Mouse (Mus musculus): ENCODE measurements at regions not wholly inside any gene's neighbourhood (a gene's known extent, or its start where the extent isn't known, plus 50 kb on each side); places are given as distances from the start of the nearest gene placed in this dataset.

DNA sequence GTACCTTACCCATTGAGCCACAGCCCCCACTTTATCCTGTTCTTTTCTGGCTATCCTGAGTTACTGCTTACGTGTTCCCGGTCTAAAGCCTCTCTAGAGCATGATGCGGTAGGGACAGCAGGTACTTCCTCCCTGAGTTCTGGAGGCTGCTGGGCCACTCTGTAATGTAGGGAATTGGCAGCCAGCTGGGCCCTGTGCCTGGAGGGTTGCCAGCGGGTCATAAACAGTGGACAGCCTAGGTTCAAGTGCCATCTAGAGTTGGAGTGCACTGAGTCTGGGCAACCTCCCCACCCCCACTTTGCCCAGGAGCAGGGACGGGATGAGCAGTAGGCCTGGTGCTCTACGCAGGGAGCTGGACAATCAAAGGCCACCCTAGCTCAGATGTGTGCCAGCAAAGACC, 81.5 kb upstream of the Podxl start:
- DNase-seq, result peak; percentile 13 to 18

DNA sequence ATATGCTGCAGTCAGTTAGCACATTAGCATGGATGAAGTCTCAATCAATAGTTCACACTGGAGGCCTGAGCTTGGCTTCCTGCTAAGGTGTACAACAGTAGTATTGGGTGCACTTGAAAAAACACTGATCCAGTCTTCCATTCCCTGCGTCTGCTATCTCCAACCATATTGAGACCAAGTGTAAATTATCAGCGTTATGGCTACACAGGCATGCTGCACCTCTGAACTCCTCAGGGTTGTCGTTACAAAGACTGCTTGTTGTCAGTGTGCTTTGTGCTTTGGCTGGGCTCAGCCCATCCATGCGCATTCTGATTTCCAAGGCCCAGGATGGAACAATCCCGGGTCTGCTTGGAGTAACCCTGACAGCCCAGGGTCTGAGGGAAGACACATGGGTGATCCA, 80.7 kb upstream of the Podxl start:
- no peak for DNase-seq

DNA sequence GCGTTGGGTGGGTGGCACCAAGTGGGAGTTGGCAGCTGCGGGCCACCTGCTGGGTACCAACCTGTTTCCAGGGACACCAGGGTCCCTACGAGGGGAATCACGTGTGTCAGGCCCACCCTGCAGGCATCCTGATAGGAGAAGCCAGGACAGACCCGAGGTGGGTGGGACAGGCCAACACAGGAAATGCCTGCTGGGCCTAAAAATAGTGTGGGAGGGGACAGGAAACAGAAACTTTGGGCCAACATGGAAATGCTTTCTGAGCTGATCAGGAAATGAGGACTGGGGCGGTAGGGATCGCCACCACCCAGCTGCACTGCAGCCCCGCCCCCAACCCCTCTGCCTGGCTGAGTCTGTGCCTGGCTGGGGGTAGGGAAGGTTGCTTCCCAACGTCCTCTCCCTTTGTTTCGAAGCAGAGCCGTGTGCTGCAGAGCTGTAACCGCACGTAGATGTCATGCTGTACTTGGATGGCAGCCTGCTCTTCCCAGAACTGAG, 78.7 kb upstream of the Podxl start:
- DNase-seq, result peak; percentile 13 to 30

DNA sequence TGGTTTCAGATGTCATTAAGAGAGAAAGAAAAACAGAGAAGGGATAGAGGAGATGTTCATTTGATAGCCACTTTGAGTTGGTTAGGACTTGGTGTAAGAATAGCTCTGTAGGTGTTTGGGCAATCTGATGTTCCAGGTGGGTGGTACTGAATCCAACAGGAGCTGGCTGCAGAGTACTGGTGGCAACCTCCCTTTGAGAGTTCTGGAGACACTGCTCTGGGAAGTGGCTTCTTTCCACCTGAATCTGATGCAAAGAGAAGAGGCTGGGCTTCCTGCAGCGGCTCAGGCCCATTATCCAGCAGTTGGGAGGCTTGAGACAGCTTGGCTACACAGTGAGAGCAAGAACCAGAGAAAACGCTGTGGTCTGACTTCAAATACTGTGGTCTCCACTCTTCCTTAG, 77.0 kb upstream of the Podxl start:
- no peak for DNase-seq

DNA sequence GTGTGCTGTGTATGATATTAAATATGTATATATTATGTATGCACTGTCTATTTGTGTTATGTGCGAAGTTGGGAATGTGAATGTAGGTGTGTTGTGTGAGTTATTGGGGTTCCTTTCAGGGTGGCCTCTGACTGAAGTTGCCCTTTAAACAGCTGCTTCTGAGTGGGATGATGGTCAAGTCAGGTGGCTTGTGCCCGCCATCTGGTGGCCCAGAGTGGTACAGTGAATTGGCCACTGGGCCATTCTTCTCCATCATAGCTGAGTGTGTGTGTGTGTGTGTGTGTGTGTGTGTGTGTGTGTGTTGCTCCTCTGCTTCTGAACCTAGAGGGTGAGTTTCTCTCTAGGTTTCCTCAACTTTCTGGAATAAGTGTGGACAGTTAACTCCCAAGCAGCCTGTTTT, 75.7 kb upstream of the Podxl start:
- peak; percentile 72 to 81 for DNase-seq

DNA sequence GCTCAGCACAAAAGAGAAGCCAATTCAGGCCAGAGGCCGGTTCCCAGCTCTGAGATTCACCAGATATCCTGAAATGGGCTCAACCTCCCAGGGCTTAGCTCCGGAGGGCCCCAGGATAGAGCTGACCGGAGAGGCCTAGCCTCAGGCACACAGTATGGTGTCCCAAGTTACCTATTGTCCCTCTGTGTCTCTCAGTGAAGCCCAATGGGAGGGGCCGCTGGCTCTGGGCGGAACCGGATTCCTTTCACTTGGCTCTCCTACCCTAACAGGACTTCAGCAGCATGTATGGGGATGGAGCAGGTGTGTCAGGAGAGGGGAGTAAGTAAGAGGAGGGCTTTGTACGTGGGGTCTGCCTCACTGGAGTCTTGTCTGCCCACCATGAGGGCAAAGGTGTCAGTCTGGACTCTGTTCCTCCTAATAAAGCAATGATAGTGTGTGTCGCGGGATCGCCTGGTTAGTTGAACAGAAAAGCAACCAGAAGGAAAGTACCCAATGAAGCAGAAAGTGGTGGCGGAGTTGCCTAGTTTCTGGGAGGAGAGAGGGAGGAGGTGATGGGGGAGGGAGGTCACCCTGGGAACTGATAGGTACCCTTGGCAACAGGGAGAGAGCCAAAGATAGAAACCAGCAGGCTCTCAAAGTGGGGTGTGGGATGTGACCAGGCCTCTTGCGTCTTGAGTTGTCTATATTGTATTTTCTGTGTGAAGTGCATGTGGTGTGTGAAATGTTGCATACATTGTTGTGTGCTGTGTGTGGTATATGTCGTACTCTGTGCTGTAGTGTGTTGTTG, 74.8 kb upstream of the Podxl start:
- DNase-seq, result no peak

DNA sequence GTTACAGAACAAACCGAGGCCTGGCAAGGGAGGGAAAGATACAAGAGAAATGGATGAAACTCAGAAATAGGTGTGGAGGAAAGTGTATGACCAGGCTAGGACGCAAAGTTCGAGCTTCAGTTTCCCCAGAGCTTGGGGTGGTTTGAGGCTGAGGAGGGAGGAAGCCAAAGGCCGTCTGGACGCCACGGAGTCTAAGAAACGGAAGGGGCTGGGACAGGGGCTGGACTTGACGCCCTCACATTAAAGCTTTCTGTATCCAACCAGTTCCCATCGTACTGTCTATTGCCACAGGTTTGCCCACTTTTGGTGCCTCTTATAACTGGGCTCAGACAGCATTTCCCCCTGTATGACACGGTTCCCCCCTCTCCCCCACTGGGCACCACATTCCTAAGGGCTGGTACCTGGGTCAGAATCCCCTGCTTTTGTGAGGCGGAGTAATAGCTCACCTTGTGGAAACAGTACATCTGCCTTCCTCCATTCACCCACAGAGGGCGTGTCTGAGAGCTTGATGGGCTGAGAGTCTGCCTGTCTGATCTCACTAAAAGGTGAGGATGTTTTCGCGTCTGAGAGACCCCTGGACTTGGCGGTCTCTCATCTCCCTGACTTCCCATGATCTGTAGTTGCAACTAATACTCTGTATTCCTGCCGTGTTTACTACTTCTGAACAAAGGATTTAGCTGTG, 73.7 kb upstream of the Podxl start:
- no peak for DNase-seq

DNA sequence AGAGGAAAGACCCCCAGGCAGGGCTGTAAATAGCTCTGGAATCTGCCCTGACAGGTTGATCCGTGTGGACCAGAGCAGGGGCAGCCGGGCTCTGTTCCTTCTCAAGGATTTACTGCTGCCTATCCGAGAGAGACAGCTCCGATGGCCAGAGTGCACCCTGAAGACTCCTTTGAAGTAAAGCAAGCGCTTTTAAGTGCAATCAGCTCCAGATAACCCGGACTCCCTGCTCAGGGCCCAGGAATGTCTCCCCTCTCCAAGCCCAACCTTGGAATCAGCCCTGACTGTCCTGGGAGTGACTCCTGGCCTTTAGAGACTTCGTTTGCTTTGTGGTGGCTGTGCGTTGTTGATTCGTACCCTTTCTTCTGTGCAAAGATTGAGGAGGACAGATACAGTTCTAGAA, 73.2 kb upstream of the Podxl start:
- no peak for DNase-seq

DNA sequence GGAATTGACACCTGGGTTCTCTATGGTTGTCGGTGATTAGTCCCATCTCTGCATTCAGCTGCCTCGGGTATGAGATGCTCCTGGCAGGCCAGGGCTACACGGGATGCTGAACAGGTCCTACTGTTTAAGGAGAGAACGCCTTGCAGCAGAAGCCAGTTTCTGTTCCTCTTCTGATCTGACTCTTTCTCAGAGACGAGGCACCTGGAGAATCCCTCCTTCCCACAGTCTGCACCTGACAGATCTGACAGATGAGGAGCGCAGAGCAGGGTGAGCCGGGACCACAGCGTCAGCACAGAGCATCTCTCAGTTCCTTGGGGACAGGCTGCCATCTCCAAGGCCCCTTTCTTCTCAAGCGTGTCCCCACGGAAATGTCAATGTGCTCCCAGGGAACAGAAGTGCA, 68.7 kb upstream of the Podxl start:
- DNase-seq, result no peak

DNA sequence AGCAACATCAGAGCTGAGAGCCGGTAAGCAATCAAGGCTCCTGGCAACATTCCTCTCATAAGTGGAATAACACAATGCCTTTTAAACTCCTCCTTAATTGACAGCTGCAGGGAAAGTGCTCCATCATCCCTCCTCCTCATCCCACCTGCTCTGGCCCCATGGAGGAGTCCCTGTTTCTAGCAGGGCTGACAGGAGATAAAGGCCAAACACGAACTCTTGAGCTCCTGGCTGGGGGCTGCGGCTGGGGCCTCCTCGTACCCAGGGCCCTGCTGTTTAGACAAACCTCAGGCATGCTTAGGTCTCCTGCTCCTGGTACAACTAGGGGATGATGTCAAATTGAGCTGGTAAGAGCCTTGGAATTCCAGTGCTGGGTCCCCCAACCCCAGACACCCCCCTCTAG, 66.2 kb upstream of the Podxl start:
- DNase-seq, result no peak

DNA sequence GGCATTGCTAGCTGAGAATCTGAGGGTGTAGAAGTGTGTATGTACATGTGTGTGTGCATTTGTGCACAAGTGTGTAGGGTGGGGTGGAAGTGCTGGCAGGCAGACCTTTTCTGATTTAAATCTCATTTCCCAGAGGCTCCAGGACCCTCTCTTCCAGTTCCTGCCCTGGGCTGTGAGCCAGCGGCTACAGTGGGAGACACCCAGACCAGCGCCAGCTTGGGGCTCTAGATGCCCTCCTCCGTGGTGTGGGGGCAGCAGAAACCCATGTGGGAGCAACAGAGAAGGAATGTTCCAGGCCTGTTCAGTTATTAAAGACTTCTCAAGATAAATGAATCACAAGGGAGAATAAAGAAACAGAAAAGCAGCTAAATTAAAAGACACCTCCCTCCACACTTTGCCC, 64.1 kb upstream of the Podxl start:
- DNase-seq, result no peak

DNA sequence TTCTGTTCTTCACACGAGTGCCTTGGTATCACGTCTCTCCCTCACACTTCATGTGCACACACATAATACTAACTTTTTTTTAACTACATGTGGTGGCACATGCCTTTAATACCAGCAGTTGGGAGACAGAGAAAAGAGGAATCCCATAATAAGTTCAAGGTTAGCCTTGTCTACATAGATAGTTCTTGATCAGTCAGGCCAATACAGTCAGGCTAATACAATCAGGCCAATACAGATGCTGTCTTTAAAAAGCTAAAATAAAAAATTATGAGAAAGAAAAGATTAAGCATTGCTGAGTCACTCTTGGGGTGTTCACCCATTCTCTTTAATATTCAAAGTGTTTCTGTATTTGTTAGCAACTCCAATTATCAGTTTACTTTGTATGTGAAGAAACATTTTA, 61.3 kb upstream of the Podxl start:
- DNase-seq, result no peak

DNA sequence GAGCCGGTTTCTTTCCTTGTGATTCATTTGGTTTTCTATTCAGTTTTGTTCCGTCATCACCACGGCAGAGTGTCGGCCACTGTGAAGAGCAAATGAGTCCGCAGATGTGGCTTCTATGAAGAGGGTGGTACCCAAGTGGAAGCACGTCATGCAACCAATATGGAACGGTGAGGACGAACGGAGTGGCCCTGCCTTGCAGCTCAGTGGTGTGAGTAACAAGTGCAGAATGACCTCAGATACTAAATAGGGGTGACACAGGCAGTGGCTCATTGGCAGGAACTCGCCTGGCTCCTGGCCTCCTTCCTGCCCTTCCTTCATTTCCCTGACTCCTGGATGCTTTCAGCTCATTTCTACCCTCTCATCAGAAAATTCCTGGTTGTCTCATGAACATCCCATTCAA, 60.6 kb upstream of the Podxl start:
- no peak for DNase-seq

DNA sequence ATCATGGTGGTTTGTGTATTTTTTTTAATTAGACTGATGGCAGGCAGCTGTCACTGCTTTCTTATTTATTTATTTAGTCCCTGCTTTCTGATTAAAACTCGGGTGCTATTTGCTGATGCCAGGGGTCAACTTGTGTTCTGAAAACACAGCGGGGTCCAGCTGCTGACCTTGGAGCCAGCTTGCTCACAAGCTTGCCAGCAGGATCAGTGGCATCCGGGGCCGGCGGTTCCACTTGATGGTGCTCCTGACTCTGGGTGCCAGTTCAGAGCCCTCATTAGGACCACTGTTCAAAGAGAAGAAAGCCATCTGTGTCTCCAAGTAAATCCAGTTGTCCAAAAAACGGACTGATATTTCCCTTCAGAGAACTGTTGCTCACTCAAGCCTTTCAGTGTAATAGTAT, 57.2 kb upstream of the Podxl start:
- DNase-seq, result no peak

DNA sequence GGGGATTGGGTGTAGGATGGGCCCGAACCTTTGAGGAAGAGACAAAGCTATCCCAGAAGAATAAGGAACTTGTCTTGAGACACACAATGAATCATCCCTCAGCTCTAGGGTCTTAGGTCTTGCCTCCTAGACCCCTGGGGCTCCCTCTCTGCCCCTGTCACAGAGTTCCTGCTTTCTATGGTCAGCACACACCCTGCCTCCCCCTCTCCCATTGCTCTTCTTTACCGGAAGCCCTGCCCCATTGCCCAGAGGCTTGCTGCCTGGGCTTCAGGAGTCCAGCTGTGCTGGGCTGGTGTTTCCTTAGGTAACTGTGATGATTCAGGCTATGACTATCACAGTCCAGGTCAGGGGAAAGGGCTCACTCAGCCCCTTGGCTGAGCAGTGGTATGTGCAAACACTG, 55.1 kb upstream of the Podxl start:
- no peak for DNase-seq

DNA sequence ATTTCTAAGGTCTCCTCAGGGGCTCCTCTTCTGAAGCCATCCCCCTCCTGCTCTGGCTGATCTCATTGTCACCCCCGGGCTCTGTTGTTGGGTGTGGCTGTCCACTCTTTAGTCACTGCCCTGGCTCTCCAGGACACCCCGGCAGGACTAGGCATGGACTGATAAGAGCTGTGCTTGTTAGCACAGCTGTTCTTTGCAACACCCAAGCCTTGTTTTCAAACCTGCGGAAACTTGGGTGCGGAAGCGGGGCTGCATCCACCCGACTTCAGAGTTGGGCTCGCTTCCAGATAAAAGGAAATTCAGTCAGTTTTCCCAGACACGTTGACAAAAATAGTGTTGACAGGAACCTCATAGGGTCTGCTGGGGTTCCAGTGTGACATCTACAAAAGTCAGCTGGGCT, 53.6 kb upstream of the Podxl start:
- DNase-seq, result no peak

DNA sequence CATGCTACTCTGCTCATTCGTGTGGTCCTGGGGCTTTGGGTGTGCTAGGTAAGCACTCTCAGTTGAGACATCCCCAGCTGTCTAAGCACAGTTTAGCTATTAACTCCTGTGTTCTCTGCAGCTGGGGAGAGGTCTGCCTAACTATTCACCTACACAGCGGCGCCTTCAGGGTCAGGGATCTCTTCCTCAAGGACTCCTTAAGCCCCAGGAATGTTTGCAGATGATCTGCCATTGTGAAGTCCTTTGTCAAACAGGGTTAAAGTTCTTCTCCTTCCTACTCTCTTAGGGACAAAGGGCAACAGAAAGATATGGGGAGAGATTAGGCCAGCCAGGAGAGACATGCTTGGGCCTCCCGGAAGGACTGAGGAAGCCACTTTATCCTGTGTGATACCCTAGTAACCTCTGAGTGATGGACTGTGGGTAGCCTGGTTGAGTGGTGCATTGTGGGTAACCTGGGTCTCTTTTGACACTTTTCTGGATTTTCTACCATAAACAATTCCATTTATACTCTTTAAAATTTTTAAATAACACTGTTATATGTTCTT, 51.7 kb upstream of the Podxl start:
- no peak for DNase-seq

DNA sequence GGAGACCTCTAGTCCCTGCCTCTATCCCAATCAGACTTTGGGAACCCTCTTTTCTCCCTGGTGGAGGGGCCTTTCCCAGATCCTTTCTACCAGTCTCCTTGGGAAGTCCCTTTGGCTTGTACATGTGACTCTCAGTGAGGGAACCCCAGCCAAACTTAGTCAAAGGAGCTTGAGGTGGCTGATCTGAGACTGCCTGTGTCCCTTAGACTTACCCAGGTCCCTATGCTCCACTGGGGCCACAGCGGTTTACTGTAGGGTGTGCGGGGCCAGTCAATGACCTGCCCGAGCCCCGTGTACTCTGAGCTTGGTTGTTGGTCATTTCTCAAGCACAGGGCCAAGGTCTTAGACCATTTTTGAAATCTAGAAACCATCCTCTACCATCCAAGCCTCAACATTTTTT, 50.8 kb upstream of the Podxl start:
- no peak for DNase-seq

DNA sequence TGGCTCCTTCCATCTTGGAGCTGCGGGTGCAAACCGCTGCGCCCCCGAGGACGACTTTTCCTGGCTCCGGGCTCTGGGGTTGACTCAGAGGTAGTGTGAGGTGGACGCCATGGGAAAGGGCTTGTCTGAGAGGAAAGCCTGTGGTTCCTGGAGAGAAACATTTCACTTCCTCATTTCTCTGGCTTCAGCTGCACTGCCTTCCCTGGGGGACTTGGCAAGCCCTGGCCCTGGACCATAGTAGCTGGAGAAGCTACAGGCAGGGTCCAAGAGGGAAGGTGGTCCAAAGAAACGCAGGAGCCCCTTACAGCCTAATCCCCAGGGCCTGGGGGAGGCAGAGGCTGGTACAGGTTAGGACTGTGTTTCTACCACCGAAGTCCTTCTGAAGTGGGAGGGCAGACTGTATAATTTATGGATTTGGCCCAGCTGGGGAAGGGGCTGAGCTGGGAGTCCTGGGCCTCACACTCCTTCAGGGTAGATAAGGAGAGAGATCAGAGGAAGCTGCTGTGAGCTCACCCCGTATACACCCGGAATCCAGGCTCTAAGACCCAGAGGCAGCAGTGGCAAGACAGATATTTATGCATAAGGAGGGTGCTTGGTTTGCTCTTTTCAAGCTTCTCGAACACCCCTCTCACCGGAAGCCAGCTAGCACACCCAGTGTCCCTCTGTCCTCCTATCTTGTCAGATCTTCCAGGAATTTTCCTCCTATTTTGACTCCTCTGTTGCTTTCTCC, 50.0 kb upstream of the Podxl start:
- DNase-seq, result no peak
